Mouse (Mus musculus) forebrain, embryonic 11.5 days (tissue): ENCODE results near the gene Cyp2d22. TPM values are rescaled to one million over a fixed set of nuclear protein-coding genes. Genes with fewer than 3 reads are reported as not detected.

Experiments used
- ATAC-seq: fragments of 200-750 bp; cut with Nextera tagmentation; replicated peaks from 2 replicates; pipeline ENCODE4 v1.8.0; 2017; ENCODE audit warnings: moderate TSS enrichment; ENCODE audit not compliant: low FRiP score
- DNase-seq: peaks from one replicate; pipeline ENCODE4 v3.0.0-alpha.2; 2017; ENCODE audit warnings: low spot score
- H3K27ac ChIP-seq: fragments of 300-500 bp; sonication (generic); 2 replicates; pipeline ENCODE4 v1.5.1; 2014; ENCODE audit warnings: low read depth, low read length
- H3K27me3 ChIP-seq: fragments of 300-500 bp; sonication (generic); 2 replicates; pipeline ENCODE4 v1.6.1; 2014; ENCODE audit warnings: mild to moderate bottlenecking, low read length, mixed read lengths; ENCODE audit not compliant: control insufficient read depth, insufficient read depth
- H3K36me3 ChIP-seq: fragments of 300-500 bp; sonication (generic); 2 replicates; pipeline ENCODE4 v1.6.1; 2014; ENCODE audit warnings: mild to moderate bottlenecking, low read length, moderate library complexity, mixed read lengths; ENCODE audit not compliant: control insufficient read depth, insufficient read depth
- H3K4me1 ChIP-seq: fragments of 300-500 bp; sonication (generic); replicated peaks from 2 replicates; pipeline ENCODE4 v1.6.1; 2014; ENCODE audit warnings: low read length, mixed read lengths; ENCODE audit not compliant: control insufficient read depth, insufficient read depth
- H3K4me2 ChIP-seq: fragments of 300-500 bp; sonication (generic); 2 replicates; pipeline ENCODE4 v1.6.1; 2014; ENCODE audit warnings: low read depth, mild to moderate bottlenecking, low read length, moderate library complexity, mixed read lengths; ENCODE audit not compliant: severe bottlenecking
- H3K4me3 ChIP-seq: fragments of 300-500 bp; sonication (generic); 2 replicates; pipeline ENCODE4 v1.5.1; 2014; ENCODE audit warnings: low read depth, low read length
- H3K9ac ChIP-seq: fragments of 300-500 bp; sonication (generic); 2 replicates; pipeline ENCODE4 v1.6.1; 2014; ENCODE audit warnings: low read length
- H3K9me3 ChIP-seq: fragments of 300-500 bp; sonication (generic); 2 replicates; pipeline ENCODE4 v1.6.1; 2016; ENCODE audit warnings: low read length, mixed read lengths; ENCODE audit not compliant: control insufficient read depth
- WGBS: fragments of 180-500 bp; shearing (Covaris S2); extraction: QIAGEN DNeasy Blood & Tissue Kit; methylation state at CpG from one replicate; pipeline ENCODE4 v1.1.7; 2014; 5-methylcytosine and 5-hydroxymethylcytosine counted together
- polyA plus RNA-seq: library from polyadenylated mRNA; unstranded; fragments of >200 nt; fragmentation: Nextera tagmentation; extraction: Ambion mirVana; gene quantifications from 2 replicates; pipeline ENCODE4 v1.2.1, GENCODE M21; 2014

The Cyp2d22 gene
- polyA plus RNA-seq, 1 experiment from 2014 or later: 3.6 TPM

- Histone ChIP-seq H3K27me3 (no peaks in the 10 kb centered on the region), H3K4me3 (peak overlapping the region; percentile 35), H3K36me3 (no peaks in the 10 kb centered on the region), H3K4me2 (peak overlapping the region; percentile 60), H3K27ac (no peak overlapping the region), H3K9ac (no peak overlapping the region; the same call in 1 of the 2 replicates), H3K4me1 (peaks cover 6% of the 10 kb centered on the region; the same call in 1 of the 2 replicates), H3K9me3 (no peaks in the 10 kb centered on the region)
- DNase-seq (no peak), ATAC-seq (no peak)
- 41% methylated on average over 7 of the region's 7 CpGs for WGBS
Observed at GRCm38 (mm10) chr15:82380714-82381062, 628 bp upstream of the Cyp2d22 start.

- no peaks in the 10 kb centered on the region for H3K27me3 ChIP-seq
- peak overlapping the region; percentile 64 for H3K9ac ChIP-seq
- peak overlapping the region; percentile 60 for H3K4me2 ChIP-seq
- H3K4me3 ChIP-seq: peak overlapping the region; percentile 35; the same call in 1 of the 2 replicates
- ATAC-seq: peak; percentile 51; the same call in 1 of the 2 replicates
- H3K4me1 ChIP-seq: peaks cover 6% of the 10 kb centered on the region; the same call in 1 of the 2 replicates
- H3K27ac ChIP-seq: no peak overlapping the region
- WGBS: 16% methylated on average over 7 of the region's 7 CpGs
- no peaks in the 10 kb centered on the region for H3K36me3 ChIP-seq
- H3K9me3 ChIP-seq: no peaks in the 10 kb centered on the region
- DNase-seq: no peak
Observed at GRCm38 (mm10) chr15:82379511-82379870, 569 bp downstream of the Cyp2d22 start.

- Histone ChIP-seq H3K36me3 (no peaks in the 10 kb centered on the region), H3K4me2 (no peak overlapping the region), H3K27ac (no peak overlapping the region), H3K9me3 (no peaks in the 10 kb centered on the region), H3K27me3 (no peaks in the 10 kb centered on the region), H3K9ac (no peak overlapping the region), H3K4me1 (peaks cover 6% of the 10 kb centered on the region; the same call in 1 of the 2 replicates), H3K4me3 (no peak overlapping the region)
- no peak for ATAC-seq
- DNase-seq: no peak
- 63% methylated on average over 15 of the region's 15 CpGs for WGBS
Observed at GRCm38 (mm10) chr15:82378261-82379180, 1.5 kb downstream of the Cyp2d22 start.

GRCm38 (mm10) chr15:82377701-82378100 is 2.4 kb downstream of the Cyp2d22 start:
- ATAC-seq (no peak), DNase-seq (no peak)
- 83% methylated on average over 5 of the region's 5 CpGs for WGBS
- H3K27ac ChIP-seq: no peak overlapping the region
- no peaks in the 10 kb centered on the region for H3K27me3 ChIP-seq
- no peaks in the 10 kb centered on the region for H3K36me3 ChIP-seq
- H3K4me1 ChIP-seq: peaks cover 6% of the 10 kb centered on the region; the same call in 1 of the 2 replicates
- H3K9ac ChIP-seq: no peak overlapping the region
- no peak overlapping the region for H3K4me3 ChIP-seq
- H3K4me2 ChIP-seq: no peak overlapping the region
- no peaks in the 10 kb centered on the region for H3K9me3 ChIP-seq

GRCm38 (mm10) chr15:82376393-82377138 is 3.5 kb downstream of the Cyp2d22 start:
- H3K27me3 ChIP-seq: no peaks in the 10 kb centered on the region
- H3K4me2 ChIP-seq: no peak overlapping the region
- whole genome bisulfite sequencing: 68% methylated on average over 17 of the region's 17 CpGs
- no peaks in the 10 kb centered on the region for H3K36me3 ChIP-seq
- H3K27ac ChIP-seq: no peak overlapping the region
- H3K9ac ChIP-seq: no peak overlapping the region
- no peak for DNase-seq
- no peaks in the 10 kb centered on the region for H3K9me3 ChIP-seq
- peaks cover 6% of the 10 kb centered on the region; the same call in 1 of the 2 replicates for H3K4me1 ChIP-seq
- no peak for ATAC-seq
- no peak overlapping the region for H3K4me3 ChIP-seq

GRCm38 (mm10) chr15:82375855-82376254 is 4.2 kb downstream of the Cyp2d22 start:
- Histone ChIP-seq H3K9me3 (no peaks in the 10 kb centered on the region), H3K27ac (no peak overlapping the region), H3K27me3 (no peaks in the 10 kb centered on the region), H3K4me2 (no peak overlapping the region), H3K9ac (no peak overlapping the region), H3K36me3 (no peaks in the 10 kb centered on the region), H3K4me3 (no peak overlapping the region), H3K4me1 (peaks cover 6% of the 10 kb centered on the region; the same call in 1 of the 2 replicates)
- WGBS: 88% methylated on average over 9 of the region's 9 CpGs
- no peak for ATAC-seq
- no peak for DNase-seq

- H3K27ac ChIP-seq: no peak overlapping the region
- no peaks in the 10 kb centered on the region for H3K9me3 ChIP-seq
- DNase-seq: no peak
- H3K27me3 ChIP-seq: no peaks in the 10 kb centered on the region
- H3K4me3 ChIP-seq: no peak overlapping the region
- H3K36me3 ChIP-seq: no peaks in the 10 kb centered on the region
- H3K4me1 ChIP-seq: peaks cover under 1% of the 10 kb centered on the region; the same call in 1 of the 2 replicates
- no peak overlapping the region for H3K4me2 ChIP-seq
- no peak for ATAC-seq
- 88% methylated on average over 5 of the region's 5 CpGs for WGBS
- H3K9ac ChIP-seq: no peak overlapping the region
Observed at GRCm38 (mm10) chr15:82374437-82374836, 5.6 kb downstream of the Cyp2d22 start.

GRCm38 (mm10) chr15:82372991-82373390 is 7.1 kb downstream of the Cyp2d22 start:
- no peaks in the 10 kb centered on the region for H3K36me3 ChIP-seq
- no peak overlapping the region for H3K27ac ChIP-seq
- H3K4me3 ChIP-seq: no peak overlapping the region
- H3K4me2 ChIP-seq: no peak overlapping the region
- DNase-seq (peak; percentile 32), ATAC-seq (no peak)
- no peaks in the 10 kb centered on the region for H3K4me1 ChIP-seq
- H3K9me3 ChIP-seq: no peaks in the 10 kb centered on the region
- H3K9ac ChIP-seq: no peak overlapping the region
- no peaks in the 10 kb centered on the region for H3K27me3 ChIP-seq
- 87% methylated on average over 5 of the region's 5 CpGs for WGBS
